Mouse (Mus musculus) bone marrow, adult 2 months (tissue): ENCODE data around the gene Gm867.

Experiments used
- CTCF ChIP-seq: fragments of 200-500 bp; IDR thresholded peaks from 2 replicates; pipeline ENCODE4 v1.5.1; 2011; ENCODE audit warnings: low read length, control low read depth; ENCODE audit not compliant: control insufficient read depth, insufficient read depth
- POLR2A ChIP-seq: fragments of 200-500 bp; IDR thresholded peaks from 2 replicates; pipeline ENCODE4 v1.6.1; 2011; ENCODE audit warnings: low read depth, mild to moderate bottlenecking, control low read depth, low read length, borderline replicate concordance; ENCODE audit not compliant: control insufficient read depth

GRCm38 (mm10) chr10:75935680-75936541, 4.6 kb downstream of the Gm867 start, which contains the start of gene Mmp11:
- TF ChIP-seq CTCF: no peak
- peak; percentile 91 for TF ChIP-seq POLR2A
